Mouse (Mus musculus) kidney, postnatal 14 days (tissue): ENCODE results near the gene Cacng2.

Experiments
- DNase-seq: peaks from one replicate; pipeline ENCODE4 v3.0.0; 2022; ENCODE audit warnings: mixed read lengths

The Cacng2 gene

GRCm38 (mm10) chr15:78119704-78120103 is at the start of gene Cacng2:
TSS of gene Cacng2 (minus strand) at chr15:78120028.
- DNase-seq: peak; percentile 99

- DNase-seq: no peak
These were observed 49.7 kb upstream of the Cacng2 start for GRCm38 (mm10) chr15:78169566-78169965.

DNA sequence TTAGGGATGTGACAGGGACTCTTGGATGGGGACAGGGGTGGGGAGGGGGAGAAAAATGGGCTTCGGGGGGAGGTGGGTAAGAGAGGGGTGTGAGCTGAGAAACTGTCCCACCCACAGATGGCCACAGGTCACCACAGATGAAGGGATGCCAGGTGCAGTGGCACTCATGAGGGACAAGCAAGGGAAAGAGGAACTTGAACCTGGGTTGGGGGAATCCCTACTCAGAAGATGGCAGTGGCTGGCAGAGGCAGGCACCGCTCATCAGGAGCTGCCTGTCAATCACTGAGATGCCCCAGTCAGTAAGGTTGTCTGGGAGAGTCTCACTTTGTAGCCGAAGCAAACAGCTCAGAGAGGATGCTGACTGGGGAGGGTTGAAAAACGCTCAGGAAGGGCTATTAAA is 45.5 kb upstream of the Cacng2 start:
- DNase-seq: no peak

- DNase-seq: no peak
These were observed 44.6 kb upstream of the Cacng2 start for GRCm38 (mm10) chr15:78164466-78164865.

- DNase-seq: no peak
These were observed 42.1 kb upstream of the Cacng2 start for GRCm38 (mm10) chr15:78161946-78162345.

GRCm38 (mm10) chr15:78158335-78158734 is 38.5 kb upstream of the Cacng2 start:
- DNase-seq: no peak

DNA sequence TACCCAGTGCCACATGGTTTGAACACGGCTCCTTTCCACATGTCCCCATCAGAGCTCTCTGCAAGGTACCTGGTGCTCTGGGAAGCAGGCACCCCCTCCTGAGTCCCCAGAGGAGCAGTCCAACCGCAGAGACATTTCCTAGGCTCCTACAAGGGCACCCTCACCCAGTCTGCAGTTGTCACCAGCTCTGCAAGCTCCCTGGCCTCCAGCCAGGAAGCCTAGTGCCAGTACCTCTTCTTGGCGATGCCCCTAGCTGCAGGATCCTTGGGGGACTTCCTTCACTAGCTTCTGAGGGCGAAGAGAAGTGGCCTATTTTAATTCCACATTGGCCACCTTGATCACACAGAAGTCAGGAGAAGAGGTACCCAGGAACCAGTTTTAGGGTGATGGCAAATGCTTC is 38.0 kb upstream of the Cacng2 start:
- no peak for DNase-seq

GRCm38 (mm10) chr15:78157330-78157729 is 37.5 kb upstream of the Cacng2 start:
- DNase-seq: no peak

- DNase-seq: no peak
These were observed 35.6 kb upstream of the Cacng2 start for GRCm38 (mm10) chr15:78155421-78155820.

DNA sequence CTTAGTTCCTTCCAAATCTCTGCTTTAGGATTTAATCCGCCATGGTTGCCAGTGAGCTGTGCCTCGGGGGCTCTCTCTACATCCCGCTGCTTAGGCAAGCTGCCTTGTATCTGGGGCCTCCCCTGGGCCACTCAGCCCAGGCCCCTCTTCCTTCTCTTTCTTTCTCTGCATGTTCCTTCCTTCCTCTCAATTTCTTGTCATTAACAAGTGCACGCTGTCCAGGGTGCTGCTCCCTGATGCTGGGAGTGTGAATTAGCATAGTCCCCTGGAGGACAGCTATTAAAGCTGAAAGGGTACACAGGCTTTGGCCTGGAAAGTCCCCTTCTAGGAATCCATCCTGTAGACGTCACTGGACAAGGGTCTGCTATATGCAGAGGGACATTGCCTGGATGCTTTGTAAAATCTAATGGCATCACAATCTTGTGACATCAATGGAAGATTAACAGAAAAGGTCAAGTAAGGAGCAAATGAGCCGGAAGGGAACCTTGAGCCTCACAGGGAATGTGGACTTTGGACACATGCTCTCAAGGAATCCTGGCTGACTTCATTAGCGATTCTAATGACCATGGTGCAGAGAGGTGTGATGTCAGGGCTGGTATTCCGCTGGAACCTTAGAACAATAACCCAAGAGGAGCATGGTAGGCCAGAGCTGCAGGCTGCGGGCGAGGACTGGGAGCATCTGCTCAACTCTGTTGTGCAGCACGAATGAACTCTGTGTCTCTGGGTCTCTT is 33.4 kb upstream of the Cacng2 start:
- DNase-seq: peak; percentile 39

- no peak for DNase-seq
These were observed 28.7 kb upstream of the Cacng2 start for GRCm38 (mm10) chr15:78148565-78148964.

DNA sequence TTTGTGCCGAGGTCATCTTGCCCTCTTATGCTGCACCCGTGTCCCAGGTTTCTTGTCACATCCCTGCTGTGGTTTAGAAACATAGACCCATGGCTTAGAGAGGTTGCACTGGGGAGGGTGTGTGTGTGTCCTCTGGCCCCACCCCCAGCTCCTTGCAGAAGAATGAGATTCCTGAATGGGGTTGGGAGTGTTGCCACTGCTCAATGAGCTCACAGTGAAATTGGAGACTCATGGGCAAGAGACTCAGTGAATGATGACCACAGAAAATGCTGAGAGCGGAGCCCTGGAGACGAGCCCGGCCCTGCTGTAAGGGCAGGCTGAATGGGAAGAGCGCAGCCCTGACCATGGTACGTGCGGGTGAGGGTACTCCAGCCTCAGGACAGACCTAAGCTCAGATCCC is 20.4 kb upstream of the Cacng2 start:
- DNase-seq: no peak

GRCm38 (mm10) chr15:78134606-78135005 is 14.8 kb upstream of the Cacng2 start:
- no peak for DNase-seq

- no peak for DNase-seq
These were observed 13.6 kb upstream of the Cacng2 start for GRCm38 (mm10) chr15:78133389-78133788.

DNA sequence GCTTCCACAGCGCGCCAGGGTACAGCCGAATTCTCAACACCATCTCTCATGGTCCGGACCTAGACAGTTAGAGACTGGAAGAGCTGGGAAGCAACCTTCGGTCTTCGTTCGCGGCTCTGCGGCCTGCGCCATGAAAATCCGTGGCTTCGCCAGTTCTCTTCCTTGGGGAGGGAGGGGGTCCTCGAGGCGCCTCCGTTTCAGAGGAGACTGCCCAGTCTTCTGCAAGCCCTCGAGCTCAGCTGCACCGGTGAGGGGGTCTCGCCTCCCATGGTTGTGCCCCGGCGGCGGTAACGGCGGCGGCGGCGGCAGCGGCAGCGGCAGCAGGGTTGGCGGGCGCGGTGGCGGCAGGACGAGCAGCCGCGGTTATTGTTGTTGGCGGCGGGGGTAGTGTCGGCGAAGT is 580 bp downstream of the Cacng2 start:
- DNase-seq: no peak

DNA sequence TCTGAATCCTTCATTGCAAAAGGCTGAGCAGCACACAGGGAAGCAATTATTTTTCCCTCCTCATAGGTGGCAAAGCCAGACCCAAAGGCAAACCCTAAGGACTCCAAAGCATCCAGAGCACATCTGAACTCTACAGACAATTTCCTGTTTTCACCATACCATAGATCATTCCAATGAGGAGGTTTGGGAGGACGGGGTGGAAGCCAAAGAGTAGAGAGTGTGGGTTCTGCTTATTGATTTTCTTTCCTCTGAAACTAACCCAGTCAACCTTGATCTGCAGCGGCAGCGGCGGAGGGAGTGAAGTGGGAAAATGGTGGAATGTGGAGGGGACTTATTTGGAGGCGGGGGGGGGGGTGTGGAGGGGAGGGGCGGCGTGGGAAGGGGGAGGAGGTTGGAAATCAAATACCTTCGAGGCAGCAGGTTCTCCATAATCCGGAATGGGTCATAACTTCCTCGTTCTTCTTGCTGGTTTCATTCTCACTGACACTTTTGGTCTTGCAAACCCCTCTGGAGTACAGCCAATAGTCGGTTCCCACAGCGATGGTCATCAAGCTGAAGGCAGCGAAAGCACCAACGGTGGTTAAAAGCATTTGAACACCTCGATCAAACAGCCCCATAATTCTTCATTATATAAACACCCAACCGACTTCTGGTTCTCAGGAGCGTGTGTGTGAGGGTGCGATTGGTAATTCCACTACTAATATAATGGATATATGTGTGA is 1.4 kb downstream of the Cacng2 start:
- no peak for DNase-seq

GRCm38 (mm10) chr15:78117731-78118130 is 2.1 kb downstream of the Cacng2 start:
- DNase-seq: no peak

DNA sequence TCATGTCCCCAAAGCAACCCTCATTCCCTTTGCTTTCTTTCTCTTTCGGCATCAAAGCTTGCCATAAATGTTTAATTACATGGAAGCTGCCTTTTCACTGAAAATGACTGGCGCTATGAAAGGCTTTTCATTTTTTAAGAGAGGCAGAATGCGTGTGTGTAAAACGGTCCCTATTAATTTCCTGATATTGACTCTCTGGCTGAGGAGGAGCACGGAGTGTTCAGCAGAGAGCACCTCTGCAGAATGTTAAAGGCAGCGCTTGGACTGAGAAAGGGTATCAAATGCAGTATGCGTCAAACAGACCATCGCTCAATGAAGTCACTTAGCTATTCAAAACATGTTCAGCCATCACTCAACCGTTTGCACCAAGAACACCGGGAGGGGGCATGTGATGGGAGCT is 2.9 kb downstream of the Cacng2 start:
- DNase-seq: no peak

GRCm38 (mm10) chr15:78116244-78116643 is 3.6 kb downstream of the Cacng2 start:
- no peak for DNase-seq

- no peak for DNase-seq
These were observed 20.3 kb downstream of the Cacng2 start for GRCm38 (mm10) chr15:78099516-78099915.

GRCm38 (mm10) chr15:78096004-78096403 is 23.8 kb downstream of the Cacng2 start:
- no peak for DNase-seq

- DNase-seq: no peak
These were observed 26.2 kb downstream of the Cacng2 start for GRCm38 (mm10) chr15:78093597-78093996.

- no peak for DNase-seq
These were observed 36.8 kb downstream of the Cacng2 start for GRCm38 (mm10) chr15:78082841-78083572.

DNA sequence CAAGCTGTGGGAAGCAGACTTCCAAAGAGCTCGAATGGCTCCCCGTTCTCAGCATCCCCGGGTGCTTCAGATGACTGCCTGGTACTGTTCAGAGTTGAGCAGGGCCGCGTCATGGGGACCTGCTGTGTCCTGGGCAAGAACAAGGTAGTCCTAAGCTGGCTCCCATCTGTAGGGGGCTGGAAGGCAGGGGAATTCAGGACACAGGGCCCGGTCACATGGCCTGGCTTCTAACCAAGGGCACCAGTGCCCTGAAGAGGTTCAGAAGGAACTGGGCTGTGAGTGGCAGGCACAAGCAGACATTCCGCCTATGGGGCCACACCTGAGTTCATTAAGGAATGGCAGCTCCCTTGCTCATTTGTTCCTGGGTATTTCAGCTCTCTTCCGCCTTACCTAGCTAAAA is 37.7 kb downstream of the Cacng2 start:
- no peak for DNase-seq
